Mouse (Mus musculus) lung, postnatal 0 days (tissue): ENCODE data around the gene Atp2b4. TPM values are rescaled to one million over a fixed set of nuclear protein-coding genes. Genes with fewer than 3 reads are reported as not detected.

Experiments
- ATAC-seq: fragments of 200-750 bp; cut with Nextera tagmentation; 2 replicates; pipeline ENCODE4 v1.8.0; 2017; ENCODE audit warnings: moderate library complexity
- DNase-seq: peaks from one replicate; pipeline ENCODE4 v3.0.0-alpha.2; 2016; ENCODE audit warnings: low spot score
- H3K27ac ChIP-seq: fragments of 300-500 bp; sonication (generic); 2 replicates; pipeline ENCODE4 v1.5.1; 2014; ENCODE audit warnings: antibody characterized with exemption, mild to moderate bottlenecking, low read length, mixed read lengths
- H3K27me3 ChIP-seq: fragments of 300-500 bp; sonication (generic); replicated peaks from 2 replicates; pipeline ENCODE4 v1.6.1; 2014; ENCODE audit warnings: low read length, mixed read lengths; ENCODE audit not compliant: insufficient read depth
- H3K36me3 ChIP-seq: fragments of 300-500 bp; sonication (generic); 2 replicates; pipeline ENCODE4 v1.6.1; 2014; ENCODE audit warnings: low read length, mixed read lengths; ENCODE audit not compliant: insufficient read depth
- H3K4me1 ChIP-seq: fragments of 300-500 bp; sonication (generic); 2 replicates; pipeline ENCODE4 v1.6.1; 2014; ENCODE audit warnings: antibody characterized with exemption, low read depth, low read length, mixed read lengths; ENCODE audit not compliant: insufficient read depth
- H3K4me2 ChIP-seq: fragments of 300-500 bp; sonication (generic); replicated peaks from 2 replicates; pipeline ENCODE4 v1.6.1; 2014; ENCODE audit warnings: low read depth, mild to moderate bottlenecking, low read length, moderate library complexity, mixed read lengths
- H3K4me3 ChIP-seq: fragments of 300-500 bp; sonication (generic); 2 replicates; pipeline ENCODE4 v1.5.1; 2014; ENCODE audit warnings: low read depth, low read length
- H3K9ac ChIP-seq: fragments of 300-500 bp; sonication (generic); replicated peaks from 2 replicates; pipeline ENCODE4 v1.6.1; 2014; ENCODE audit warnings: low read depth, mild to moderate bottlenecking
- H3K9me3 ChIP-seq: fragments of 300-500 bp; sonication (generic); 2 replicates; pipeline ENCODE4 v1.6.1; 2016; ENCODE audit warnings: low read length, mixed read lengths
- CTCF ChIP-seq: IDR thresholded peaks from 2 replicates; pipeline ENCODE4 v1.5.1; 2016; ENCODE audit warnings: antibody characterized with exemption, mild to moderate bottlenecking
- EP300 ChIP-seq: IDR thresholded peaks from 2 replicates; pipeline ENCODE4 v1.6.1; 2016; ENCODE audit warnings: antibody characterized with exemption, mild to moderate bottlenecking, control low read depth
- WGBS: fragments of 180-500 bp; shearing (Covaris S2); extraction: QIAGEN DNeasy Blood & Tissue Kit; methylation state at CpG from one replicate; pipeline ENCODE4 v1.1.7; 2014; 5-methylcytosine and 5-hydroxymethylcytosine counted together
- polyA plus RNA-seq: library from polyadenylated mRNA; unstranded; fragments of >200 nt; fragmentation: Nextera tagmentation; extraction: Ambion mirVana; gene quantifications from 2 replicates; pipeline ENCODE4 v1.2.1, GENCODE M21; 2015

Atp2b4 gene
- polyA plus RNA-seq, 1 experiment from 2014 or later: 7.8 TPM

GRCm38 (mm10) chr1:133735995-133736652 is 64.7 kb downstream of the Atp2b4 start:
- DNase-seq: peak; percentile 79

GRCm38 (mm10) chr1:133732814-133733213 is 68.0 kb downstream of the Atp2b4 start:
- DNase-seq (no peak), ATAC-seq (no peak)
- Histone ChIP-seq H3K4me2 (no peak overlapping the region), H3K4me1 (no peaks in the 10 kb centered on the region), H3K27me3 (no peaks in the 10 kb centered on the region), H3K9me3 (no peaks in the 10 kb centered on the region), H3K27ac (no peak overlapping the region), H3K9ac (no peak overlapping the region), H3K4me3 (no peak overlapping the region), H3K36me3 (peaks cover 8% of the 10 kb centered on the region; the same call in 1 of the 2 replicates)
- 45% methylated on average over 11 of the region's 11 CpGs for WGBS
- no peak for TF ChIP-seq CTCF

More at GRCm38 (mm10) chr1:133735995-133736652, 64.7 kb downstream of the Atp2b4 start:
- H3K36me3 ChIP-seq: peaks cover 8% of the 10 kb centered on the region; the same call in 1 of the 2 replicates
- no peaks in the 10 kb centered on the region for H3K4me1 ChIP-seq
- H3K4me2 ChIP-seq: peak overlapping the region; percentile 33
- H3K9me3 ChIP-seq: no peaks in the 10 kb centered on the region
- H3K4me3 ChIP-seq: no peak overlapping the region
- TF ChIP-seq CTCF (peak; percentile 97), EP300 (no peak)
- peak; percentile 68 for ATAC-seq
- H3K9ac ChIP-seq: no peak overlapping the region
- no peaks in the 10 kb centered on the region for H3K27me3 ChIP-seq
- H3K27ac ChIP-seq: no peak overlapping the region
- WGBS: 15% methylated on average over 17 of the region's 17 CpGs

- no peaks in the 10 kb centered on the region for H3K4me1 ChIP-seq
- TF ChIP-seq CTCF: no peak
- no peak for TF ChIP-seq EP300
- no peak overlapping the region for H3K27ac ChIP-seq
- ATAC-seq (no peak), DNase-seq (no peak)
- H3K4me2 ChIP-seq: no peak overlapping the region
- H3K9me3 ChIP-seq: no peaks in the 10 kb centered on the region
- H3K9ac ChIP-seq: no peak overlapping the region
- H3K4me3 ChIP-seq: no peak overlapping the region
- WGBS: 76% methylated on average over 7 of the region's 7 CpGs
- H3K27me3 ChIP-seq: no peaks in the 10 kb centered on the region
- H3K36me3 ChIP-seq: no peaks in the 10 kb centered on the region
Observed at GRCm38 (mm10) chr1:133728339-133728738, 72.5 kb downstream of the Atp2b4 start.

GRCm38 (mm10) chr1:133720342-133720741 is 80.5 kb downstream of the Atp2b4 start:
- no peaks in the 10 kb centered on the region for H3K27me3 ChIP-seq
- no peak overlapping the region for H3K27ac ChIP-seq
- H3K9ac ChIP-seq: no peak overlapping the region
- no peak for ATAC-seq
- no peaks in the 10 kb centered on the region for H3K36me3 ChIP-seq
- no peak for DNase-seq
- WGBS: 90% methylated on average over 7 of the region's 7 CpGs
- no peak overlapping the region for H3K4me2 ChIP-seq
- TF ChIP-seq CTCF: no peak
- no peak for TF ChIP-seq EP300
- H3K4me1 ChIP-seq: no peaks in the 10 kb centered on the region
- no peak overlapping the region for H3K4me3 ChIP-seq
- no peaks in the 10 kb centered on the region for H3K9me3 ChIP-seq

- ATAC-seq: no peak
Observed at GRCm38 (mm10) chr1:133718786-133719185, 82.1 kb downstream of the Atp2b4 start.

GRCm38 (mm10) chr1:133718296-133718695 is 82.5 kb downstream of the Atp2b4 start:
- ATAC-seq (no peak), DNase-seq (no peak)
- TF ChIP-seq EP300 (no peak), CTCF (no peak)
- no peaks in the 10 kb centered on the region for H3K9me3 ChIP-seq
- no peak overlapping the region for H3K27ac ChIP-seq
- WGBS: 60% methylated on average over 3 of the region's 3 CpGs
- no peaks in the 10 kb centered on the region for H3K4me1 ChIP-seq
- no peaks in the 10 kb centered on the region for H3K36me3 ChIP-seq
- no peak overlapping the region for H3K4me3 ChIP-seq
- H3K4me2 ChIP-seq: no peak overlapping the region
- no peaks in the 10 kb centered on the region for H3K27me3 ChIP-seq
- H3K9ac ChIP-seq: no peak overlapping the region

More at GRCm38 (mm10) chr1:133718786-133719185, 82.1 kb downstream of the Atp2b4 start:
- no peak overlapping the region for H3K4me3 ChIP-seq
- H3K9ac ChIP-seq: no peak overlapping the region
- H3K4me2 ChIP-seq: no peak overlapping the region
- no peaks in the 10 kb centered on the region for H3K27me3 ChIP-seq
- DNase-seq: no peak
- WGBS: 87% methylated on average over 8 of the region's 8 CpGs
- no peaks in the 10 kb centered on the region for H3K36me3 ChIP-seq
- no peak overlapping the region for H3K27ac ChIP-seq
- no peaks in the 10 kb centered on the region for H3K4me1 ChIP-seq
- no peaks in the 10 kb centered on the region for H3K9me3 ChIP-seq
- TF ChIP-seq CTCF (no peak), EP300 (no peak)
